Mouse (Mus musculus): ENCODE data around the gene Tefm. TPM values are rescaled to one million over a fixed set of nuclear protein-coding genes. Genes with fewer than 3 reads are reported as not detected.
"Not testable (repeated sequence)": the region's sequence is repeated elsewhere in the genome, so short reads cannot be mapped to it uniquely, and the experiment has no call there.

Gene Tefm
- polyA plus RNA-seq (2016; fragmentation: Nextera tagmentation; extraction: Ambion mirVana): 33.0 and 40.4 TPM in 2 replicates

DNA sequence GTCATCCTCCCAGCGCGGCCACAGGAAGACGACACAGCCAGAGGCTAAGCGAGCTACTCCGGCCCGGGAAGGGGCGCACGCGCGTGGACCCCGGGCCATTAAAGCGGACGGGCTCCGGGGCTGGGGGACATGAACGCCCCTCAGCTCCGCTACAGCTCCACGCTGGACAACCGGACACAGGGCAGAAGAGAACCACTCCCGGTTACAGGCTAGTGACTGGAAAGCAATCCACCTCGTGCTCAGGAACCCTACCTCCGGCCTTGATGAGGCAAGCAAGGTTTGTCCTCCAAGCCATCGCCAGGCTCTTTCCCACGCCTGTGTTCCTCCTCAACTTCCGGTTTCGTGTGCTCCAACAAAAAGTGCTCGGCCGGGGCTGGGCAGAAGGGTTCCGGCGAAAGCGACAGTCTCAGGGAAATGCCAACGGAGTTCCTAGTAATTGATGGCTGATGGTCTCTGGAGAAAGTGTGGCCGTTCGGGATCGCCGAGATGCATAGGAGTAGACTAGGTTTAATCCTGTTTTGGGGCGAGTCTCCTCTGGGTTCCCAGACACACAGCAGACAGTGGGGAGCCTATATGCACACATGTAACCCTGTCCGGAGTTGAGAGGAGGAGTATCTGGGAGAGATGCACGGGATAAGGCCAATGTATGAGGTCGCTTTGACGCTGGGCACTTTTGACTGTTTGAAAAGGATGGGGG is at the start of gene Tefm:
Gene Tefm, minus strand, starts transcription at position 351 of the 697 bp plus-strand sequence.
- Histone ChIP-seq H3K4me3 (peak within 1 kb of the TSS; percentile 68), H3K36me3 (peaks cover 38% of the 10 kb centered on the region), H3K27ac (peak within 1 kb of the TSS; percentile 88), H3K27me3 (ENCODE audit: low read depth, poor library complexity, severe bottlenecking) (no peaks in the 10 kb centered on the region), H3K9me3 (replicated peaks) (no peaks in the 10 kb centered on the region), H3K4me1 (peaks cover 9% of the 10 kb centered on the region)
- under 1% methylated on average over 40 of the region's 40 CpGs for WGBS
- DNase-seq (ENCODE audit: low spot score): peak; percentile 91

DNA sequence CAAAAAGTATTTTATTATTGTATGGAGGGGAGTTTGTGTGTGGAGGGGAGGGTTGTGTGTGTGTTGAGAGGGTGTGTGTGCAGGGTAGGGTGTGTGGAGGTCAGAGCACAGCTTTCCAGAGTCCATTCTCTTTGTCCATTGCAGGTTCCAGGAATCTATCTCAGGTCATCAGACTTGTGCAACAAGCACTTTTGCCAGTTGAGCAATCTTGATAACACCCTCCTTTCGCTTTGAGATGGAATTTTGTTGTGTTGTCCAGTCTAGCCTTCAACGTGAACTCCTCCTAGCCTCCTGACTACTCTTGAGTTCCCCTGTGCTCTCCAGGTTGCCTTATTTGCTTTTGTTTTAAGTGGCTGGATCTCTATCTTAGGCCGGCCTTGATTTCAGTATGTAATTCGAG is 48.3 kb upstream of the Tefm start:
- no peak for DNase-seq (ENCODE audit: low spot score)
- Histone ChIP-seq H3K36me3 (peaks cover 7% of the 10 kb centered on the region), H3K27me3 (ENCODE audit: low read depth, poor library complexity, severe bottlenecking) (no peaks in the 10 kb centered on the region), H3K9me3 (replicated peaks) (no peaks in the 10 kb centered on the region), H3K4me1 (no peaks in the 10 kb centered on the region), H3K27ac (no peak overlapping the region), H3K4me3 (no peak overlapping the region)
- WGBS: 77% methylated on average over 4 of the region's 4 CpGs

GRCm38 (mm10) chr11:80185441-80185976 is 43.5 kb upstream of the Tefm start:
- H3K36me3 ChIP-seq; H3K27ac ChIP-seq; H3K4me3 ChIP-seq; H3K9me3 ChIP-seq (replicated peaks); DNase-seq (ENCODE audit: low spot score); H3K27me3 ChIP-seq (ENCODE audit: low read depth, poor library complexity, severe bottlenecking): not testable (repeated sequence)
- H3K4me1 ChIP-seq: peaks cover 12% of the 10 kb centered on the region; the same call in 1 of the 2 replicates
- 65% methylated on average over 5 of the region's 5 CpGs for WGBS

GRCm38 (mm10) chr11:80184531-80185071 is 42.6 kb upstream of the Tefm start:
- Histone ChIP-seq H3K27me3 (ENCODE audit: low read depth, poor library complexity, severe bottlenecking) (no peaks in the 10 kb centered on the region), H3K27ac (no peak overlapping the region)

GRCm38 (mm10) chr11:80183705-80184255 is 41.8 kb upstream of the Tefm start, which contains the start of gene Rnf135:
Gene Rnf135 (plus strand): TSS chr11:80183851.
- WGBS: 1% methylated on average over 33 of the region's 33 CpGs
- Histone ChIP-seq H3K36me3 (no peaks in the 10 kb centered on the region), H3K27ac (peak within 1 kb of the TSS; percentile 88), H3K27me3 (ENCODE audit: low read depth, poor library complexity, severe bottlenecking) (no peaks in the 10 kb centered on the region), H3K9me3 (replicated peaks) (no peaks in the 10 kb centered on the region), H3K4me3 (peak within 1 kb of the TSS; percentile 65), H3K4me1 (peaks cover 12% of the 10 kb centered on the region; the same call in 1 of the 2 replicates)
- peak; percentile 85 for DNase-seq (ENCODE audit: low spot score)

More at GRCm38 (mm10) chr11:80184531-80185071, 42.6 kb upstream of the Tefm start:
- Histone ChIP-seq H3K36me3 (no peaks in the 10 kb centered on the region), H3K4me1 (peaks cover 12% of the 10 kb centered on the region; the same call in 1 of the 2 replicates), H3K9me3 (replicated peaks) (no peaks in the 10 kb centered on the region), H3K4me3 (peak overlapping the region; percentile 65)
- DNase-seq (ENCODE audit: low spot score): no peak
- 95% methylated on average over 6 of the region's 6 CpGs for WGBS

GRCm38 (mm10) chr11:80183054-80183704 is 41.2 kb upstream of the Tefm start:
- Histone ChIP-seq H3K27ac (peak overlapping the region; percentile 88), H3K4me3 (peak overlapping the region; percentile 65), H3K4me1 (peaks cover 12% of the 10 kb centered on the region; the same call in 1 of the 2 replicates)
- 48% methylated on average over 12 of the region's 12 CpGs for WGBS
- not testable (repeated sequence) for DNase-seq (ENCODE audit: low spot score); H3K27me3 ChIP-seq (ENCODE audit: low read depth, poor library complexity, severe bottlenecking); H3K36me3 ChIP-seq; H3K9me3 ChIP-seq (replicated peaks)

- H3K4me1 ChIP-seq: peaks cover 12% of the 10 kb centered on the region; the same call in 1 of the 2 replicates
- H3K9me3 ChIP-seq (replicated peaks): no peaks in the 10 kb centered on the region
- DNase-seq (ENCODE audit: low spot score): no peak
- no peak overlapping the region for H3K4me3 ChIP-seq
- no peaks in the 10 kb centered on the region for H3K36me3 ChIP-seq
- no peak overlapping the region for H3K27ac ChIP-seq
- 73% methylated on average over 5 of the region's 5 CpGs for WGBS
- no peaks in the 10 kb centered on the region for H3K27me3 ChIP-seq (ENCODE audit: low read depth, poor library complexity, severe bottlenecking)
Measured at GRCm38 (mm10) chr11:80181021-80181749, 39.2 kb upstream of the Tefm start.

- H3K4me1 ChIP-seq: no peaks in the 10 kb centered on the region
- no peak for DNase-seq (ENCODE audit: low spot score)
- no peak overlapping the region for H3K4me3 ChIP-seq
- 86% methylated on average over 8 of the region's 8 CpGs for WGBS
- H3K36me3 ChIP-seq: no peaks in the 10 kb centered on the region
- H3K27ac ChIP-seq: no peak overlapping the region
- H3K9me3 ChIP-seq (replicated peaks): no peaks in the 10 kb centered on the region
- H3K27me3 ChIP-seq (ENCODE audit: low read depth, poor library complexity, severe bottlenecking): no peaks in the 10 kb centered on the region
Measured at GRCm38 (mm10) chr11:80178316-80178715, 36.3 kb upstream of the Tefm start.

- no peak for DNase-seq (ENCODE audit: low spot score)
- Histone ChIP-seq H3K27me3 (ENCODE audit: low read depth, poor library complexity, severe bottlenecking) (no peaks in the 10 kb centered on the region), H3K4me1 (no peaks in the 10 kb centered on the region), H3K27ac (no peak overlapping the region), H3K36me3 (no peaks in the 10 kb centered on the region), H3K4me3 (no peak overlapping the region), H3K9me3 (replicated peaks) (no peaks in the 10 kb centered on the region)
- WGBS: 86% methylated on average over 11 of the region's 11 CpGs
Measured at GRCm38 (mm10) chr11:80176911-80177895, 35.2 kb upstream of the Tefm start.

DNA sequence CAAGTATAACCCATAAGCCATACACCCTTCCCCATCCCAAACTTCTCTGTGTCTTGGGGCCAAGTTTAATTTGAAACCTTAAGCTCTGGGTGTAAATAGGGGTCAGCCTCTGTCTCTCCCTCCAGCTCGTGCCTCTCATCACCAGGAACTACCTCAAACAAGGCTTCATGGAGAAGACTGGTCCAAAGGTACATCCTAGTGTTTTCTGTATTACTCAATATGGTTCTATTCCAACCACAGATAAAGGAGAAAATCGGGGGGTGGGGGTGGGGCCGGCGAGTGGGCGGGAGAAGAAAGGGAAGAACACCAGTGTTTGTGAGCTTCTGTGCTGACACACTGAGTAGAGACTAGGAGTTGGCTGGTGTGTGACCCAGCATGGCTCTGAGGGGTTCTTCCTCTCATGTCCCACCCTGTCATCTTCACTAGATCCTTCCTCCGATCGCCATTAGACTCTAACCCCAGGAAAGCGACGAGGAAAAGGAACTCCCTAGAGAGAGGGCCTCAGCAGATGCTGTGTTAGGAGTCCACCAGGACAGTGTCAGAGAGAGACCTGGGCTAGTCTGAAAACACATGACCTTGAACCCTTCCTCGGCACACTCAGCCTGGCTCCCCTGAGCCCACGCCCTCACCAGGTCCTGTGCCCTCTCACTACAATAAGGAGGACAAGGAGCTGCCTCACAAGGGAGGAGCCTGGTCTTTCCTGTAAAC is 32.1 kb upstream of the Tefm start:
- H3K27me3 ChIP-seq (ENCODE audit: low read depth, poor library complexity, severe bottlenecking): no peaks in the 10 kb centered on the region
- no peaks in the 10 kb centered on the region for H3K4me1 ChIP-seq
- no peaks in the 10 kb centered on the region for H3K36me3 ChIP-seq
- H3K27ac ChIP-seq: no peak overlapping the region
- no peak overlapping the region for H3K4me3 ChIP-seq
- H3K9me3 ChIP-seq (replicated peaks): no peaks in the 10 kb centered on the region
- DNase-seq (ENCODE audit: low spot score): no peak
- WGBS: 85% methylated on average over 11 of the region's 11 CpGs

DNA sequence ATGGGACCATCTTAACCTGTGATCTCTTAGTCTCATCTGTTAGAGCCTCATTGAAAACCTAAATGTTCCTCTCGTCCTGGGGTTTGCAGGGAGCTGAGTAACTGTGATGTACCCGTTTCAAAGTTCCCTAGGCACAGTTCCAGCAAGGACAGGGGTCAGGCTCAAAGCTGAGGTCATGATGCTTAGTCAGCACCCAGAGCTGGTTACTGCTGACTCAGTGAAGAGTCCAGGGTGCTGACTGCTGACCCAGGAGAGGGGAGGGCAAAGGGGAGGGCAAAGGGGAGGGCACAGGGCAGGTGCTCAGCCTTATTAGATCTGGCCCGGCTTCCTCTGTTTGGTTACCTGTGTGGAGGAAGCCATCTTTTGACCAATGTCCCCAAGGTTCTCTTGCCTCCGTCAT is 29.9 kb upstream of the Tefm start:
- H3K4me1 ChIP-seq: no peaks in the 10 kb centered on the region
- no peak overlapping the region for H3K4me3 ChIP-seq
- no peak for DNase-seq (ENCODE audit: low spot score)
- WGBS: 79% methylated on average over 4 of the region's 4 CpGs
- no peaks in the 10 kb centered on the region for H3K27me3 ChIP-seq (ENCODE audit: low read depth, poor library complexity, severe bottlenecking)
- H3K27ac ChIP-seq: no peak overlapping the region
- no peaks in the 10 kb centered on the region for H3K9me3 ChIP-seq (replicated peaks)
- H3K36me3 ChIP-seq: no peaks in the 10 kb centered on the region
